Mouse (Mus musculus) CH12.LX (cell line): ENCODE measurements around the gene Rab44. TPM values are rescaled to one million over a fixed set of nuclear protein-coding genes. Genes with fewer than 3 reads are reported as not detected.
A peak's percentile ranks its signal among the peaks of the same experiment; 100 is the strongest.

ENCODE experiments used
- DNase-seq: peaks from one replicate; pipeline ENCODE4 v3.0.0-alpha.2; 2013; ENCODE audit errors: extremely low read depth
- H3K27ac ChIP-seq: 2 replicates; pipeline ENCODE4 v1.5.1; 2012; ENCODE audit warnings: low read depth, mild to moderate bottlenecking, control low read depth, moderate library complexity; ENCODE audit not compliant: insufficient read depth
- H3K27me3 ChIP-seq: replicated peaks from 2 replicates; pipeline ENCODE3; 2012; ENCODE audit warnings: inconsistent platforms
- H3K36me3 ChIP-seq, 2 experiments: replicated peaks in 1 of 2; 2 replicates each; pipeline versions ENCODE3 to v1.6.1; 2012; ENCODE audit warnings: inconsistent platforms in 1 of 2, low read length in 1 of 2, mild to moderate bottlenecking in 1 of 2, mixed read lengths in 1 of 2, moderate library complexity in 1 of 2; ENCODE audit not compliant: control insufficient read depth in 1 of 2, insufficient read depth in 1 of 2
- H3K4me1 ChIP-seq, 2 experiments: 2 replicates each; pipeline ENCODE4 v1.6.1; 2012; ENCODE audit warnings: inconsistent platforms in 1 of 2, moderate library complexity in 1 of 2; ENCODE audit not compliant: insufficient read depth in 2 of 2, control insufficient read depth in 1 of 2
- H3K4me2 ChIP-seq: 2 replicates; pipeline ENCODE4 v1.6.1; 2012; ENCODE audit warnings: low read depth, mild to moderate bottlenecking, control low read depth; ENCODE audit not compliant: poor library complexity, insufficient read depth, severe bottlenecking
- H3K4me3 ChIP-seq, 3 experiments: fragments of 150-350 bp in 1 of 3; sonication (generic) in 1 of 3; replicated peaks in 1 of 3; 2 replicates each; pipeline versions ENCODE3 to v1.5.1; 2011 to 2012; ENCODE audit warnings: low read depth in 2 of 3, low read length in 2 of 3, mild to moderate bottlenecking in 2 of 3, moderate library complexity in 2 of 3, control low read depth in 1 of 3, improper control_type of control experiment in 1 of 3, inconsistent platforms in 1 of 3, mixed read lengths in 1 of 3; ENCODE audit not compliant: poor library complexity in 1 of 3
- H3K79me2 ChIP-seq: replicated peaks from 2 replicates; pipeline ENCODE4 v1.6.1; 2012; ENCODE audit warnings: mild to moderate bottlenecking, moderate library complexity; ENCODE audit not compliant: control insufficient read depth, poor library complexity, insufficient read depth, severe bottlenecking; ENCODE audit errors: extremely low read depth
- H3K9ac ChIP-seq: 2 replicates; pipeline ENCODE4 v1.6.1; 2012; ENCODE audit warnings: low read depth, mild to moderate bottlenecking, control low read depth, moderate library complexity; ENCODE audit not compliant: insufficient read depth
- H3K9me3 ChIP-seq: replicated peaks from 2 replicates; pipeline ENCODE3; 2012; ENCODE audit warnings: low read length, inconsistent platforms, mixed read lengths
- BHLHE40 ChIP-seq: IDR thresholded peaks from 2 replicates; pipeline ENCODE4 v1.6.1; 2011; ENCODE audit warnings: mild to moderate bottlenecking, low read depth, low read length, improper control_type of control experiment
- CTCF ChIP-seq, 2 experiments: IDR thresholded peaks in 1 of 2; conservative IDR thresholded peaks in 1 of 2; 2 replicates each; pipeline ENCODE4 v1.5.1; 2011 to 2012; ENCODE audit warnings: low read depth in 2 of 2, low read length in 2 of 2, improper control_type of control experiment in 1 of 2, inconsistent platforms in 1 of 2, mild to moderate bottlenecking in 1 of 2, moderate library complexity in 1 of 2
- E2F4 ChIP-seq: IDR thresholded peaks from 2 replicates; pipeline ENCODE4 v1.6.1; 2011; ENCODE audit warnings: low read depth, low read length, improper control_type of control experiment; ENCODE audit not compliant: insufficient replicate concordance
- ELF1 ChIP-seq: IDR thresholded peaks from 2 replicates; pipeline ENCODE4 v1.6.1; 2014; ENCODE audit warnings: low read depth, mild to moderate bottlenecking, inconsistent platforms, low read length, improper control_type of control experiment
- EP300 ChIP-seq: IDR thresholded peaks from 2 replicates; pipeline ENCODE4 v1.6.1; 2011; ENCODE audit warnings: low read length, improper control_type of control experiment
- ETS1 ChIP-seq: conservative IDR thresholded peaks from 2 replicates; pipeline ENCODE4 v1.6.1; 2012; ENCODE audit warnings: low read depth, mild to moderate bottlenecking, inconsistent platforms, low read length, improper control_type of control experiment, moderate library complexity
- GABPA ChIP-seq: IDR thresholded peaks from 2 replicates; pipeline ENCODE4 v1.6.1; 2012; ENCODE audit warnings: low read depth, low read length, improper control_type of control experiment, inconsistent platforms; ENCODE audit not compliant: insufficient replicate concordance
- IRF4 ChIP-seq: IDR thresholded peaks from 2 replicates; pipeline ENCODE4 v1.6.1; 2014; ENCODE audit warnings: low read depth, mild to moderate bottlenecking, inconsistent platforms, low read length, improper control_type of control experiment
- JUND ChIP-seq: conservative IDR thresholded peaks from 2 replicates; pipeline ENCODE4 v1.6.1; 2011; ENCODE audit warnings: low read depth, low read length, improper control_type of control experiment
- MAFK ChIP-seq: IDR thresholded peaks from 2 replicates; pipeline ENCODE4 v1.6.1; 2011; ENCODE audit warnings: low read length, improper control_type of control experiment; ENCODE audit not compliant: insufficient replicate concordance
- MAZ ChIP-seq: IDR thresholded peaks from 2 replicates; pipeline ENCODE4 v1.6.1; 2012; ENCODE audit warnings: low read depth, mild to moderate bottlenecking, inconsistent platforms, low read length, improper control_type of control experiment, moderate library complexity
- MEF2A ChIP-seq: IDR thresholded peaks from 2 replicates; pipeline ENCODE4 v1.6.1; 2014; ENCODE audit warnings: low read depth, mild to moderate bottlenecking, inconsistent platforms, low read length, improper control_type of control experiment, borderline replicate concordance
- MXI1 ChIP-seq: IDR thresholded peaks from 2 replicates; pipeline ENCODE4 v1.6.1; 2011; ENCODE audit warnings: mild to moderate bottlenecking, low read depth, low read length, improper control_type of control experiment
- PAX5 ChIP-seq: IDR thresholded peaks from 2 replicates; pipeline ENCODE4 v1.6.1; 2012; ENCODE audit warnings: low read length, inconsistent platforms, mixed read lengths
- POLR2A ChIP-seq: IDR thresholded peaks from 2 replicates; pipeline ENCODE4 v1.6.1; 2011; ENCODE audit warnings: low read depth, mild to moderate bottlenecking, improper control_type of control experiment, low read length
- RAD21 ChIP-seq: IDR thresholded peaks from 2 replicates; pipeline ENCODE4 v1.6.1; 2011; ENCODE audit warnings: low read depth, mild to moderate bottlenecking, low read length, improper control_type of control experiment, moderate library complexity
- RCOR1 ChIP-seq: conservative IDR thresholded peaks from 2 replicates; pipeline ENCODE4 v1.6.1; 2012; ENCODE audit warnings: low read depth, mild to moderate bottlenecking, inconsistent platforms, low read length, improper control_type of control experiment
- SIN3A ChIP-seq: IDR thresholded peaks from 2 replicates; pipeline ENCODE4 v1.6.1; 2012; ENCODE audit warnings: low read length, improper control_type of control experiment, inconsistent platforms
- SMC3 ChIP-seq: IDR thresholded peaks from 2 replicates; pipeline ENCODE4 v1.6.1; 2011; ENCODE audit warnings: low read depth, low read length, improper control_type of control experiment
- TBP ChIP-seq: conservative IDR thresholded peaks from 2 replicates; pipeline ENCODE4 v1.6.1; 2011; ENCODE audit warnings: low read depth, low read length, improper control_type of control experiment
- TCF12 ChIP-seq: IDR thresholded peaks from 2 replicates; pipeline ENCODE4 v1.6.1; 2014; ENCODE audit warnings: low read depth, mild to moderate bottlenecking, inconsistent platforms, low read length, improper control_type of control experiment
- USF1 ChIP-seq: IDR thresholded peaks from 2 replicates; pipeline ENCODE4 v1.6.1; 2014; ENCODE audit warnings: low read depth, mild to moderate bottlenecking, inconsistent platforms, low read length, improper control_type of control experiment
- USF2 ChIP-seq: conservative IDR thresholded peaks from 2 replicates; pipeline ENCODE4 v1.6.1; 2011; ENCODE audit warnings: low read depth, low read length, improper control_type of control experiment
- ZC3H11A ChIP-seq: IDR thresholded peaks from 2 replicates; pipeline ENCODE4 v1.6.1; 2012; ENCODE audit warnings: low read depth, mild to moderate bottlenecking, inconsistent platforms, low read length, improper control_type of control experiment
- ZNF384 ChIP-seq: IDR thresholded peaks from 2 replicates; pipeline ENCODE4 v1.6.1; 2012; ENCODE audit warnings: low read depth, low read length, improper control_type of control experiment, inconsistent platforms
- dilution Hi-C: fragments of 300-500 bp; cut with MboI; formaldehyde crosslinking; loops from 2 replicates; pipeline ENCODE4 v1.14.3; 2020; ENCODE audit warnings: low sequenced_read_pairs; ENCODE audit not compliant: extremely low pct_unique_long_range_greater_than_20kb, extremely low pct_ligation_motif_present
- in situ Hi-C: fragments of 300-500 bp; cut with MboI; formaldehyde crosslinking; loops from 3 replicates; pipeline ENCODE4 v1.14.3; 2019; ENCODE audit warnings: low sequenced_read_pairs, low pct_ligation_motif_present, low pct_unique_long_range_greater_than_20kb, mixed read lengths
- polyA plus RNA-seq: library from polyadenylated mRNA; unstranded; fragments of >175 nt; gene quantifications from 2 replicates; pipeline ENCODE4 v1.2.1, GENCODE M21; 2012; ENCODE audit warnings: low read depth; ENCODE audit not compliant: insufficient read length
- total RNA-seq, 2 experiments: library from RNA; depleted of rRNA; stranded (reverse); fragments of 300-350 nt in 1 of 2; fragments of >200 nt in 1 of 2; gene quantifications; 2 replicates each; pipeline ENCODE4 v1.2.3; 2012 to 2014

Rab44 gene
- total and polyA plus RNA-seq, 3 experiments, result 0.30 to 0.34 TPM; not detected in 1

GRCm38 (mm10) chr17:29176391-29177267 lies 62.7 kb downstream of the Rab44 start:
- Histone ChIP-seq H3K9me3 (no peaks in the 10 kb centered on the region), H3K4me3 (no peak overlapping the region), H3K9ac (no peak overlapping the region), H3K4me1 (peaks cover 25 to 63% of the 10 kb centered on the region in 2 experiments), H3K36me3 (no peaks in the 10 kb centered on the region), H3K79me2 (no peaks in the 10 kb centered on the region), H3K27ac (no peak overlapping the region), H3K4me2 (no peak overlapping the region), H3K27me3 (peaks cover under 1% of the 10 kb centered on the region)
- peak; percentile 84 for TF ChIP-seq RAD21
- TF ChIP-seq CTCF (conservative IDR thresholded peaks at IDR 0.05 in 1 of 2, IDR thresholded peaks at IDR 0.05 in 1 of 2; ENCODE audit: low read depth in 2 of 2, low read length in 2 of 2), result peak; percentile 36 to 82; a peak in 3 of 4 replicates
- no peak for TF ChIP-seq MAZ
- peak; percentile 16; the same call in 1 of the 2 replicates for TF ChIP-seq ZC3H11A
- TF ChIP-seq SMC3, result peak; percentile 80
- no peak for TF ChIP-seq JUND
- no peak for TF ChIP-seq GABPA
- TF ChIP-seq RCOR1, result no peak
- no peak for TF ChIP-seq USF1
- TF ChIP-seq MEF2A, result peak; percentile 29; the same call in 1 of the 2 replicates
- TF ChIP-seq ETS1, result no peak
- in situ Hi-C loops (loop anchor here (5.0 kb wide), 4 partner anchors 66 to 336 kb away; no protein-coding TSS in a partner anchor), dilution Hi-C loops (no loop called here)
- DNase-seq, result peak; percentile 65

- Histone ChIP-seq H3K4me2 (no peak overlapping the region; the same call in 1 of the 2 replicates), H3K4me1 (peaks cover 27 to 51% of the 10 kb centered on the region in 2 experiments), H3K27me3 (peaks cover 4% of the 10 kb centered on the region), H3K27ac (no peak overlapping the region), H3K4me3 (no peak overlapping the region), H3K9ac (no peak overlapping the region), H3K36me3 (no peaks in the 10 kb centered on the region), H3K9me3 (no peaks in the 10 kb centered on the region), H3K79me2 (no peaks in the 10 kb centered on the region)
- DNase-seq, result peak; percentile 88
- dilution Hi-C loops (no loop called here), in situ Hi-C loops (loop anchor here (5.0 kb wide), 4 partner anchors 64 to 334 kb away; no protein-coding TSS in a partner anchor)
- peak; percentile 51; the same call in 1 of the 2 replicates for TF ChIP-seq ETS1
- TF ChIP-seq CTCF (conservative IDR thresholded peaks at IDR 0.05 in 1 of 2, IDR thresholded peaks at IDR 0.05 in 1 of 2; ENCODE audit: low read depth in 2 of 2, low read length in 2 of 2), result peak in 1 of 2 experiments; percentile 41; a peak in 2 of 4 replicates
- TF ChIP-seq MAZ, result no peak
- TF ChIP-seq TCF12, result peak; percentile 90
- no peak for TF ChIP-seq E2F4
- no peak for TF ChIP-seq PAX5
- TF ChIP-seq IRF4, result peak; percentile 62
- no peak for TF ChIP-seq ZNF384
- TF ChIP-seq JUND, result no peak
- TF ChIP-seq TBP, result peak; percentile 96
- peak; percentile 33; the same call in 1 of the 2 replicates for TF ChIP-seq SMC3
- TF ChIP-seq RAD21, result peak; percentile 20
- TF ChIP-seq MAFK, result no peak
- TF ChIP-seq USF2, result no peak
- TF ChIP-seq POLR2A, result no peak
- peak; percentile 64 for TF ChIP-seq BHLHE40
- no peak for TF ChIP-seq MXI1
- no peak for TF ChIP-seq SIN3A
- TF ChIP-seq ELF1, result peak; percentile 51; the same call in 1 of the 2 replicates
- peak; percentile 64; the same call in 1 of the 2 replicates for TF ChIP-seq MEF2A
- peak; percentile 71; the same call in 1 of the 2 replicates for TF ChIP-seq EP300
Observed at GRCm38 (mm10) chr17:29178503-29179059, 64.6 kb downstream of the Rab44 start.
